Mouse (Mus musculus): ENCODE results near the gene Irx6. TPM values are rescaled to one million over a fixed set of nuclear protein-coding genes. Genes with fewer than 3 reads are reported as not detected.

Irx6 gene
- total and polyA plus RNA-seq, 3 experiments = not detected

DNA sequence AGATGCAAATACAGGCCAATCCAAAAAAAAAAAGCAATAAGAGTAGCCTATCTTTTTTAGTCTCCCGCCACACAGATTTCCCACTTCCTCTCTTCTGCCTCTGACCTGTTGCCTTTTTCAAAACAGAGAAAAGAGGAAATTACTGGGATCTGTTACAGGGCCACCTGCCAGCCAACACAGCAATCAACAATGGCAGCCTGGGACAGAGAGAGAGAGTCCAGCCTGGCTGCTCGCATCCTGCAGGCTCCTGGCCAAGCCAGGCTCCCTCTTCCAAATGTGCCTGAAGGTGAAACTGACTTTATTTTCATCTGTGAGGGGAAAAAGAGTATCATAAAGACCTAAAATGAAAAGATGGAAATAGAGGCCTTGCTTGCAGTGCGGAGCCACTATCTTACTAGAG lies 29.3 kb downstream of the Irx6 start:
- H3K9ac ChIP-seq (ENCODE audit: insufficient read depth, low read depth) = no peak overlapping the region
- TF ChIP-seq KAT2A (IDR thresholded peaks at IDR 0.05; ENCODE audit: insufficient replicate concordance, low read length) (no peak), MAZ (IDR thresholded peaks at IDR 0.05; ENCODE audit: low read depth, low read length) (no peak), ELF1 (IDR thresholded peaks at IDR 0.05; ENCODE audit: low read depth, low read length) (no peak), RCOR1 (conservative IDR thresholded peaks at IDR 0.05; ENCODE audit: low read depth, low read length) (no peak), SMC3 (IDR thresholded peaks at IDR 0.05; ENCODE audit: low read depth, low read length) (no peak), GABPA (IDR thresholded peaks at IDR 0.05; ENCODE audit: insufficient replicate concordance, low read depth, low read length) (no peak), USF1 (IDR thresholded peaks at IDR 0.05; ENCODE audit: low read depth, low read length) (no peak), MXI1 (IDR thresholded peaks at IDR 0.05; ENCODE audit: low read depth, low read length) (no peak), MYC (IDR thresholded peaks at IDR 0.05; ENCODE audit: low read depth, low read length) (no peak), E2F4 (IDR thresholded peaks at IDR 0.05; ENCODE audit: insufficient replicate concordance, low read depth, low read length) (no peak), NELFE (IDR thresholded peaks at IDR 0.05; ENCODE audit: low read depth, low read length) (no peak), BHLHE40 (IDR thresholded peaks at IDR 0.05; ENCODE audit: low read depth, low read length) (no peak), PAX5 (IDR thresholded peaks at IDR 0.05; ENCODE audit: low read length) (no peak), CTCF (conservative IDR thresholded peaks at IDR 0.05 in 1 of 2, IDR thresholded peaks at IDR 0.05 in 1 of 2; ENCODE audit: low read depth in 2 of 2, low read length in 2 of 2) (no peak)
- H3K9me3 ChIP-seq (replicated peaks; ENCODE audit: low read length) = peaks cover 70% of the 10 kb centered on the region
- no peak overlapping the region for H3K27ac ChIP-seq (ENCODE audit: insufficient read depth, low read depth)
- dilution Hi-C loops (cut with MboI; ENCODE audit: extremely low pct_ligation_motif_present, extremely low pct_unique_long_range_greater_than_20kb, low sequenced_read_pairs) = no loop called here
- no peaks in the 10 kb centered on the region for H3K4me1 ChIP-seq (ENCODE audit: control insufficient read depth in 1 of 2, insufficient read depth in 2 of 2)
- H3K36me3 ChIP-seq (replicated peaks in 1 of 2; ENCODE audit: control insufficient read depth in 1 of 2, insufficient read depth in 1 of 2, low read length in 1 of 2) = no peaks in the 10 kb centered on the region
- no peak for DNase-seq (ENCODE audit: extremely low read depth)
- in situ Hi-C loops (cut with MboI; ENCODE audit: low pct_ligation_motif_present, low pct_unique_long_range_greater_than_20kb, low sequenced_read_pairs) = no loop called here
- no peaks in the 10 kb centered on the region for H3K79me2 ChIP-seq (replicated peaks; ENCODE audit: control insufficient read depth, extremely low read depth, insufficient read depth, poor library complexity, severe bottlenecking)
- H3K4me2 ChIP-seq (ENCODE audit: insufficient read depth, low read depth, poor library complexity, severe bottlenecking) = no peak overlapping the region
- H3K27me3 ChIP-seq (replicated peaks) = no peaks in the 10 kb centered on the region
- H3K4me3 ChIP-seq (replicated peaks in 1 of 3; ENCODE audit: low read depth in 2 of 3, low read length in 2 of 3, poor library complexity in 1 of 3) = no peak overlapping the region

DNA sequence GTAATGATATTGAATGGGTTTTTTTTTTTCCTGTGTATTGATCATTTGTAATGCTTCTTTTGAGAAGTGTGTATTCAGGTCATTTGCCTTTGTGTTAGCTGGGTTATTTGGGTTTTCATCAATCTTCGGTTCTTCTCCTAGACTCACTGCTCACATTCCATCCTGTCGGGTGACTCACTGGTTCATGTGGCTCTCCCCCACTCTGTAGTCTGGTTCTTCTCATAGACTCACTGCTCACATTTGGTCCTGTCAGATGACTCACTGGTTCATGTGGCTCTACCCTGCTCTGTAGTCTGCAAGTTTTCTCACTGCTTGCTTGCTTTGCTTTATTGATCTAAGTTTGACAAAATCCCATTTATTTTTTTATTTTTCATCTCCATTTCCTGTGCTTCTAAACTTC lies 32.2 kb downstream of the Irx6 start:
- no peaks in the 10 kb centered on the region for H3K4me1 ChIP-seq (ENCODE audit: control insufficient read depth in 1 of 2, insufficient read depth in 2 of 2)
- H3K27ac ChIP-seq (ENCODE audit: insufficient read depth, low read depth) = no peak overlapping the region
- no peaks in the 10 kb centered on the region for H3K79me2 ChIP-seq (replicated peaks; ENCODE audit: control insufficient read depth, extremely low read depth, insufficient read depth, poor library complexity, severe bottlenecking)
- H3K9me3 ChIP-seq (replicated peaks; ENCODE audit: low read length) = peaks cover 54% of the 10 kb centered on the region
- in situ Hi-C loops (cut with MboI; ENCODE audit: low pct_ligation_motif_present, low pct_unique_long_range_greater_than_20kb, low sequenced_read_pairs) = no loop called here
- TF ChIP-seq ZNF384 (IDR thresholded peaks at IDR 0.05; ENCODE audit: low read depth, low read length) (no peak), IRF4 (IDR thresholded peaks at IDR 0.05; ENCODE audit: low read depth, low read length) (no peak), ETS1 (conservative IDR thresholded peaks at IDR 0.05; ENCODE audit: low read depth, low read length) (no peak), MAFK (IDR thresholded peaks at IDR 0.05; ENCODE audit: insufficient replicate concordance, low read length) (no peak), BHLHE40 (IDR thresholded peaks at IDR 0.05; ENCODE audit: low read depth, low read length) (no peak), ZKSCAN1 (IDR thresholded peaks at IDR 0.05; ENCODE audit: borderline replicate concordance, low read depth, low read length) (no peak), JUN (IDR thresholded peaks at IDR 0.05; ENCODE audit: insufficient read depth, low read depth, low read length) (no peak)
- H3K4me2 ChIP-seq (ENCODE audit: insufficient read depth, low read depth, poor library complexity, severe bottlenecking) = no peak overlapping the region
- H3K36me3 ChIP-seq (replicated peaks in 1 of 2; ENCODE audit: control insufficient read depth in 1 of 2, insufficient read depth in 1 of 2, low read length in 1 of 2) = no peaks in the 10 kb centered on the region
- no peak overlapping the region for H3K9ac ChIP-seq (ENCODE audit: insufficient read depth, low read depth)
- no peaks in the 10 kb centered on the region for H3K27me3 ChIP-seq (replicated peaks)
- DNase-seq (ENCODE audit: extremely low read depth) = no peak
- dilution Hi-C loops (cut with MboI; ENCODE audit: extremely low pct_ligation_motif_present, extremely low pct_unique_long_range_greater_than_20kb, low sequenced_read_pairs) = no loop called here
- H3K4me3 ChIP-seq (replicated peaks in 1 of 3; ENCODE audit: low read depth in 2 of 3, low read length in 2 of 3, poor library complexity in 1 of 3) = no peak overlapping the region

Data from CH12.LX (cell line).